Mouse (Mus musculus) CH12.LX (cell line): ENCODE measurements at regions not wholly inside any gene's neighbourhood (a gene's known extent, or its start where the extent isn't known, plus 50 kb on each side); places are given as distances from the start of the nearest gene placed in this dataset.

Source experiments
- DNase-seq: peaks from one replicate; pipeline ENCODE4 v3.0.0-alpha.2; 2013; ENCODE audit errors: extremely low read depth
- H3K27ac ChIP-seq: 2 replicates; pipeline ENCODE4 v1.5.1; 2012; ENCODE audit warnings: low read depth, mild to moderate bottlenecking, control low read depth, moderate library complexity; ENCODE audit not compliant: insufficient read depth
- H3K27me3 ChIP-seq: replicated peaks from 2 replicates; pipeline ENCODE3; 2012; ENCODE audit warnings: inconsistent platforms
- H3K36me3 ChIP-seq, 2 experiments: replicated peaks in 1 of 2; 2 replicates each; pipeline versions ENCODE3 to v1.6.1; 2012; ENCODE audit warnings: inconsistent platforms in 1 of 2, low read length in 1 of 2, mild to moderate bottlenecking in 1 of 2, mixed read lengths in 1 of 2, moderate library complexity in 1 of 2; ENCODE audit not compliant: control insufficient read depth in 1 of 2, insufficient read depth in 1 of 2
- H3K4me1 ChIP-seq, 2 experiments: 2 replicates each; pipeline ENCODE4 v1.6.1; 2012; ENCODE audit warnings: inconsistent platforms in 1 of 2, moderate library complexity in 1 of 2; ENCODE audit not compliant: insufficient read depth in 2 of 2, control insufficient read depth in 1 of 2
- H3K4me2 ChIP-seq: 2 replicates; pipeline ENCODE4 v1.6.1; 2012; ENCODE audit warnings: low read depth, mild to moderate bottlenecking, control low read depth; ENCODE audit not compliant: poor library complexity, insufficient read depth, severe bottlenecking
- H3K4me3 ChIP-seq, 3 experiments: fragments of 150-350 bp in 1 of 3; sonication (generic) in 1 of 3; replicated peaks in 1 of 3; 2 replicates each; pipeline versions ENCODE3 to v1.5.1; 2011 to 2012; ENCODE audit warnings: low read depth in 2 of 3, low read length in 2 of 3, mild to moderate bottlenecking in 2 of 3, moderate library complexity in 2 of 3, control low read depth in 1 of 3, improper control_type of control experiment in 1 of 3, inconsistent platforms in 1 of 3, mixed read lengths in 1 of 3; ENCODE audit not compliant: poor library complexity in 1 of 3
- H3K79me2 ChIP-seq: replicated peaks from 2 replicates; pipeline ENCODE4 v1.6.1; 2012; ENCODE audit warnings: mild to moderate bottlenecking, moderate library complexity; ENCODE audit not compliant: control insufficient read depth, poor library complexity, insufficient read depth, severe bottlenecking; ENCODE audit errors: extremely low read depth
- H3K9ac ChIP-seq: 2 replicates; pipeline ENCODE4 v1.6.1; 2012; ENCODE audit warnings: low read depth, mild to moderate bottlenecking, control low read depth, moderate library complexity; ENCODE audit not compliant: insufficient read depth
- H3K9me3 ChIP-seq: replicated peaks from 2 replicates; pipeline ENCODE3; 2012; ENCODE audit warnings: low read length, inconsistent platforms, mixed read lengths
- CHD2 ChIP-seq: IDR thresholded peaks from 2 replicates; pipeline ENCODE4 v1.6.1; 2011; ENCODE audit warnings: low read length, improper control_type of control experiment
- E2F4 ChIP-seq: IDR thresholded peaks from 2 replicates; pipeline ENCODE4 v1.6.1; 2011; ENCODE audit warnings: low read depth, low read length, improper control_type of control experiment; ENCODE audit not compliant: insufficient replicate concordance
- GABPA ChIP-seq: IDR thresholded peaks from 2 replicates; pipeline ENCODE4 v1.6.1; 2012; ENCODE audit warnings: low read depth, low read length, improper control_type of control experiment, inconsistent platforms; ENCODE audit not compliant: insufficient replicate concordance
- IRF4 ChIP-seq: IDR thresholded peaks from 2 replicates; pipeline ENCODE4 v1.6.1; 2014; ENCODE audit warnings: low read depth, mild to moderate bottlenecking, inconsistent platforms, low read length, improper control_type of control experiment
- JUN ChIP-seq: IDR thresholded peaks from 2 replicates; pipeline ENCODE4 v1.6.1; 2011; ENCODE audit warnings: low read depth, mild to moderate bottlenecking, low read length, improper control_type of control experiment, moderate library complexity; ENCODE audit not compliant: insufficient read depth
- MEF2A ChIP-seq: IDR thresholded peaks from 2 replicates; pipeline ENCODE4 v1.6.1; 2014; ENCODE audit warnings: low read depth, mild to moderate bottlenecking, inconsistent platforms, low read length, improper control_type of control experiment, borderline replicate concordance
- MYC ChIP-seq: IDR thresholded peaks from 2 replicates; pipeline ENCODE4 v1.6.1; 2011; ENCODE audit warnings: low read depth, mild to moderate bottlenecking, improper control_type of control experiment, low read length
- NELFE ChIP-seq: IDR thresholded peaks from 2 replicates; pipeline ENCODE4 v1.6.1; 2011; ENCODE audit warnings: low read depth, low read length, improper control_type of control experiment
- RAD21 ChIP-seq: IDR thresholded peaks from 2 replicates; pipeline ENCODE4 v1.6.1; 2011; ENCODE audit warnings: low read depth, mild to moderate bottlenecking, low read length, improper control_type of control experiment, moderate library complexity
- SMC3 ChIP-seq: IDR thresholded peaks from 2 replicates; pipeline ENCODE4 v1.6.1; 2011; ENCODE audit warnings: low read depth, low read length, improper control_type of control experiment
- TBP ChIP-seq: conservative IDR thresholded peaks from 2 replicates; pipeline ENCODE4 v1.6.1; 2011; ENCODE audit warnings: low read depth, low read length, improper control_type of control experiment
- USF2 ChIP-seq: conservative IDR thresholded peaks from 2 replicates; pipeline ENCODE4 v1.6.1; 2011; ENCODE audit warnings: low read depth, low read length, improper control_type of control experiment
- ZC3H11A ChIP-seq: IDR thresholded peaks from 2 replicates; pipeline ENCODE4 v1.6.1; 2012; ENCODE audit warnings: low read depth, mild to moderate bottlenecking, inconsistent platforms, low read length, improper control_type of control experiment
- ZKSCAN1 ChIP-seq: IDR thresholded peaks from 2 replicates; pipeline ENCODE4 v1.6.1; 2012; ENCODE audit warnings: low read depth, inconsistent platforms, low read length, improper control_type of control experiment, borderline replicate concordance
- ZNF384 ChIP-seq: IDR thresholded peaks from 2 replicates; pipeline ENCODE4 v1.6.1; 2012; ENCODE audit warnings: low read depth, low read length, improper control_type of control experiment, inconsistent platforms
- dilution Hi-C: fragments of 300-500 bp; cut with MboI; formaldehyde crosslinking; loops from 2 replicates; pipeline ENCODE4 v1.14.3; 2020; ENCODE audit warnings: low sequenced_read_pairs; ENCODE audit not compliant: extremely low pct_unique_long_range_greater_than_20kb, extremely low pct_ligation_motif_present
- in situ Hi-C: fragments of 300-500 bp; cut with MboI; formaldehyde crosslinking; loops from 3 replicates; pipeline ENCODE4 v1.14.3; 2019; ENCODE audit warnings: low sequenced_read_pairs, low pct_ligation_motif_present, low pct_unique_long_range_greater_than_20kb, mixed read lengths

DNA sequence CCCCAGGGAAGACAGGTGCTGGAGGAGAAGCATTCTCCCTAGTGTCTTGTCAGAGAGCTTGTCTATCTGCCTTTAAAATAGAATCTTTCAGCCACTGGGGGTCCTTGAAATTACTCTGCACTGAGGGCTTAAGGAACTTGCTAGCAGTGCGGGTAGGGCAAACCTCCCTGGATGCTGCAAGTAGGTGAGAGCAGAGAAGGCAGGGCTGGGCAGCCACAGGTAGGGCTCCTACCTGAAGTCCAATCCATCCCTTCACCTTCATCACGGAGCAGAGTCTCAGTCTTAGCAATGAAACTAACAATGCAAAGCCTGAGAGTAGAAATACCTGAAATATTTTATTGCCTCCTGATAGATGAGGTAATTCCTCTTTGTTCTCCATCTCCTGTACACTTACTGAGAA lies 961.2 kb upstream of the Car8 start:
- Histone ChIP-seq H3K27ac (no peak overlapping the region), H3K79me2 (no peaks in the 10 kb centered on the region), H3K9ac (no peak overlapping the region), H3K36me3 (no peaks in the 10 kb centered on the region), H3K27me3 (no peaks in the 10 kb centered on the region), H3K4me2 (no peak overlapping the region), H3K4me1 (peaks cover 0 to 5% of the 10 kb centered on the region in 2 experiments; a peak in 1 of 4 replicates), H3K4me3 (no peak overlapping the region), H3K9me3 (no peaks in the 10 kb centered on the region)
- in situ Hi-C loops (no loop called here), dilution Hi-C loops (no loop called here)
- TF ChIP-seq USF2: no peak
- no peak for TF ChIP-seq ZC3H11A
- no peak for TF ChIP-seq MYC
- no peak for TF ChIP-seq ZKSCAN1
- no peak for TF ChIP-seq TBP
- TF ChIP-seq IRF4: no peak
- no peak for TF ChIP-seq CHD2
- no peak for TF ChIP-seq RAD21
- no peak for DNase-seq

DNA sequence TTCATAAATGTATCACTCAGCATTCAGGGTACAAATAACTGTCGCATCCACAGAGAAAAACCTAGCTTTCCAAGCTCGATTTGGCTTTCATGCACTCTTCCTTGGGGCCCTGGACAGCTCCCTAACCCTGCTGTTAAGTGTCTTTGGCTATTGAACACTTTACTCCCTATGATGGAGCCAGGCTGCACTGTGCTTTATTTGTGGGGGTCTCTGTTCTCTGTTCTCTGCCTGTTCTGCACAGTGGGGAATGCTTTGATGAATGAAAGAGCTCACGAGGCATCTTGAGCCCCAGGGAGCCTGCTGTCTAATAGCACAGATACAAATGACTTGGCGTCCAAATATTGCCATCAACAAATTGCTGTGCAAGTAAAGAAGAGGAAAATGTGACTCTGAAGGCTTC lies 957.6 kb upstream of the Car8 start:
- Histone ChIP-seq H3K79me2 (no peaks in the 10 kb centered on the region), H3K9me3 (no peaks in the 10 kb centered on the region), H3K27ac (no peak overlapping the region), H3K4me1 (peaks cover 0 to 5% of the 10 kb centered on the region in 2 experiments; a peak in 1 of 4 replicates), H3K36me3 (no peaks in the 10 kb centered on the region), H3K4me3 (no peak overlapping the region), H3K27me3 (no peaks in the 10 kb centered on the region), H3K4me2 (no peak overlapping the region), H3K9ac (no peak overlapping the region)
- DNase-seq: no peak
- TF ChIP-seq MYC (no peak), GABPA (no peak), IRF4 (no peak), ZNF384 (no peak), E2F4 (no peak), MEF2A (no peak)
- in situ Hi-C loops (no loop called here), dilution Hi-C loops (no loop called here)

DNA sequence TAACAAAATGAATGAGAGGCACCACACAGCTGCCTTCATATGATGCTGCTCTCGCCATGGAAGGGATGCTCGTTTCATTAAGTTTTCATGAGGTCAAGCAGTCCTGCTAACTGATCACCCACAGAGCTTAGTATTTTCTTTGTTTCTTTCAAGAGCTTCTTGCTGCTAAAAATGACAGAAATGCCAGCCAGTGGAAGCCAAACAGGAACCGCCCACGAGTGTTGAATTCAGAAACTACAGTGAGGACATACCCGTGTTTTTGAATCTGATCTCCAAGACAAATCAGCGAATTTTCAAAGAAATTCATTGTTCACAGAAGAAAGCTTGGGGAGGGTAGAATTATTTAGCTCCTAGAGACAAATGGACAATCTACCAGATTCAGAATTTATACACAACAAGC lies 954.3 kb upstream of the Car8 start:
- Histone ChIP-seq H3K27ac (no peak overlapping the region), H3K79me2 (no peaks in the 10 kb centered on the region), H3K4me3 (no peak overlapping the region)
- dilution Hi-C loops: no loop called here
- no peak for TF ChIP-seq TBP
- no peak for TF ChIP-seq JUN
- TF ChIP-seq NELFE: no peak
- no peak for TF ChIP-seq RAD21
- TF ChIP-seq SMC3: no peak
- TF ChIP-seq, all 38 proteins: peak for 0
- in situ Hi-C loops: no loop called here
- no peak overlapping the region for H3K9ac ChIP-seq
- H3K4me1 ChIP-seq: no peaks in the 10 kb centered on the region
- no peak overlapping the region for H3K4me2 ChIP-seq
- DNase-seq: no peak
- no peaks in the 10 kb centered on the region for H3K27me3 ChIP-seq
- no peaks in the 10 kb centered on the region for H3K9me3 ChIP-seq
- H3K36me3 ChIP-seq: no peaks in the 10 kb centered on the region
